Mouse (Mus musculus): ENCODE results near the gene Nxn. TPM values are rescaled to one million over a fixed set of nuclear protein-coding genes. Genes with fewer than 3 reads are reported as not detected.

Gene Nxn
- polyA plus RNA-seq, 1 experiment = 4.8 TPM

- TF ChIP-seq GATA1 (IDR thresholded peaks at IDR 0.05; ENCODE audit: low read length) = no peak
Observed at GRCm38 (mm10) chr11:76311224-76312000, 87.5 kb downstream of the Nxn start.

DNA sequence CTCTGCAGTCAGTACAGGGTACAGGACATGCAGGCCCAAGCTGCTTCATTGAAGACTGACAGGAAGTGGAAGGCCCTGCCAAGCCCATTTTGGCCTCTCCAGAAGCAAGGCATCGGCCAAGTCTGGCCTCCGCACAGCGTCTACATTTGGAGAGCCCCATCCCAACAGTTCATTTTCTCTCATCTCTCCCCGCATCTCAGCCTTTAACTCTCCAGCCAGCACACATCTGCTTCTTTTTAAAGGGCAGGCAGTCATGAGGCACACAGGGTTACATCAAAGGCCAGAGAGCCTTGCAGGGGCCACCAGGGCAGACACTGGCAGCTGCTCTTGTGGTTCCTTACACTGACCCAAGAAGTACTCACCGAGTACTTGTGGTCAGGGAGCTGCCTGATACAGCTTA, 89.1 kb downstream of the Nxn start:
- no peak for TF ChIP-seq GATA1 (IDR thresholded peaks at IDR 0.05; ENCODE audit: low read length)

DNA sequence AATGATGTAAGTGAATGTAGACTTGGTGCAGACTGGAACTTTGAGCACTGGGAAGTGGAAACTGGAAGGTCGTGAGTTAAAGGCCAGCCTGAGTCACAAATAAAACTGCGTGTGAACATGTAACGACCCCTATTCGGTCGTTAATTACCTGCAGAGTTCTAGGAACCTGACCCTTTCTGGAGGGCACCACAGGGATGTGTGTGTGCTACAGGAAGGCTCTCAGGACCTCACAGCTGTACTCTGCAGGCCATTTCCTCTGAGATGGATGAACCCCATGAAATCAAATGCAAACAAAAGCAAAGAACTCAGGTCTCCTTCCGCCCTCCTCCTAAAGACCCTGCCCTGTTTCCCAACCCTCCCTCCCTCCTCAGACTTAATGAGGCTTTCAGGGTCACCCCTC, 89.9 kb downstream of the Nxn start:
- TF ChIP-seq GATA1 (IDR thresholded peaks at IDR 0.05; ENCODE audit: low read length) = no peak

- TF ChIP-seq GATA1 (IDR thresholded peaks at IDR 0.05; ENCODE audit: low read length) = no peak
Observed at GRCm38 (mm10) chr11:76306769-76307168, 92.2 kb downstream of the Nxn start.

- TF ChIP-seq GATA1 (IDR thresholded peaks at IDR 0.05; ENCODE audit: low read length) = no peak
Observed at GRCm38 (mm10) chr11:76305571-76305970, 93.4 kb downstream of the Nxn start.

- no peak for TF ChIP-seq GATA1 (IDR thresholded peaks at IDR 0.05; ENCODE audit: low read length)
Observed at GRCm38 (mm10) chr11:76303368-76303767, 95.6 kb downstream of the Nxn start.

GRCm38 (mm10) chr11:76300862-76301261, 98.1 kb downstream of the Nxn start:
- TF ChIP-seq GATA1 (IDR thresholded peaks at IDR 0.05; ENCODE audit: low read length) = no peak

DNA sequence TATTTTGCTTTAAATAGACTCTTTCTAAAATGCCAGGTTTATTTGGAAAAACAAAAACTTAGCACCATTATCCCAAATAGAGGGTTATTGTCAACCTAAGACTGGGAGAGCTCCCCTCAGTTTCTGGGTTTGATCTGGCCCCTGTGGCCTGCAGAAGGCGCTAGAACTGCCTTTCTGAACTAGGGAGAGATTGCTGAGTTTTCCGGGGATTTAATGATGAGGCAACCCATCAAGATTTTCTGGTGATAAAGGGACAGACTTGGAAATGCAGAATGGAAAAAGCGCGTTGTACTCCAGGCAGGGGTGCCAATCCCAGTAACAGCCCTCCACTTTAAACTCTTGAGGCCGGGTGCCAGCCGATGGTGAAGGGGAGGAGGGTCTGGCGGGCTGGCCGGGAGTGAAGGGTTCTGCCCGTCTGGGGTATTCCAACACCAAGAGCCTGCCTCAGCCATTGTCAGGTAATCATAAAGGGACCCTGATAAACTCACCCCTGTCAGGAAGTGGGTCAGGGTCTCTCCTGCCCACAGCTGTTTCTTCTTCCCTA, 100.4 kb downstream of the Nxn start:
- TF ChIP-seq GATA1 (IDR thresholded peaks at IDR 0.05; ENCODE audit: low read length) = no peak

GRCm38 (mm10) chr11:76297252-76297651, 101.7 kb downstream of the Nxn start:
- no peak for TF ChIP-seq GATA1 (IDR thresholded peaks at IDR 0.05; ENCODE audit: low read length)

DNA sequence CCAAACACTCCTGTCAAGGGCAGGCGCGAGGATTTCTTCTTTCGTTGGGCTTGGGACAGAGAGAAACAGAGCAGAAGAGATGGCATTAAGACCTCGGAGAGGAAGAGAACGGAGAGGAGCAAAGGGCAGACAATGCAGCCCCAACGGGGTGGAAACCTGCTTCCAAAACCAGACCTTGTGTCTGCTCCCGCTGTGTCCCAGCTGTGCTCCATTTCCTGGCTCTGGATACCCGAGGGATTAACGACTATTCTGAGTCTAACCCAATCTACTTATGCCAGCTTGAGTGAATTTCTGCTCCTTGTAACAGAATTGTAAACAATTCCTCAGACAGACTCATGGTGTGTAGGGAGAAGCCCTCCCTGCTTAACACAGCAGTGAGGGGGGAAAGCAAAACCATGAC, 104.1 kb downstream of the Nxn start:
- TF ChIP-seq GATA1 (IDR thresholded peaks at IDR 0.05; ENCODE audit: low read length) = no peak

DNA sequence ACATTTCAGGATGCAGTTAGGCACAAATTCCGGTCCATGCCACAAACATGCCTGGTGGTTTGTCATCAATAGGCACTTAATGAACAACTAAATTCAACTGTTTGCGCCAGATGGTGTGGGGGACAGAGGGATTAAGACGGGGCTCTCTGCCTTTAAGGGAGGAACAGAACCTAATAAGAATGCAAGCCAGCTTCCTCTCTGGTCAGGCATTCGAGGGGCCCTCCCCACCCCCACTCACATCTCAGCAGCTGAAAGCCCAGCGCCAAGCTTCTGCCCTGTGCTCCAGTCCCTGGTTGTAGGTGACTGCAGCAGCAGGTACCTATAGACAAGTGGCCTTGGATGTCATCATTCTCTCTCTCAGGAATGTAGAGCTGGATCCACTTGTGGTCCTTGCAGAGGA, 104.9 kb downstream of the Nxn start:
- no peak for TF ChIP-seq GATA1 (IDR thresholded peaks at IDR 0.05; ENCODE audit: low read length)

DNA sequence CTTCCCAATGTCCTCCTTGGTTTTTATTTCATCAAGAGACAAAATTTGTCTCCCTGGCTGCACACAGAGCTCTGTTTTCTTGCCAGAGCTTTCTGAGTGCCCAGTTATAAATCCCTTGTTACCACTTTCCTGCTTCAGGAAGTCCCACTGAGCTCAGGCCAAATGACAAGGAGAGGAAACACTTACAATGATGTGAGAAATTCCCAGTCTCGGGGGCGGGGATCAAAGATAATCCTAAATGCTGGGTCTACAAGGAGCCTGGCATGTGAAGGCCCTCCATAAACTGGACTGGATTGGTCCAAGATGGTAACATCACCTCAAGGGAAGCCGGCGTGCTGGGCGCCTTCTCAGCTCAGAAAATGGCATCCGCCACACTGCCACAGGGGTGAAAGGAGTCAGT, 106.1 kb downstream of the Nxn start:
- TF ChIP-seq GATA1 (IDR thresholded peaks at IDR 0.05; ENCODE audit: low read length) = no peak

DNA sequence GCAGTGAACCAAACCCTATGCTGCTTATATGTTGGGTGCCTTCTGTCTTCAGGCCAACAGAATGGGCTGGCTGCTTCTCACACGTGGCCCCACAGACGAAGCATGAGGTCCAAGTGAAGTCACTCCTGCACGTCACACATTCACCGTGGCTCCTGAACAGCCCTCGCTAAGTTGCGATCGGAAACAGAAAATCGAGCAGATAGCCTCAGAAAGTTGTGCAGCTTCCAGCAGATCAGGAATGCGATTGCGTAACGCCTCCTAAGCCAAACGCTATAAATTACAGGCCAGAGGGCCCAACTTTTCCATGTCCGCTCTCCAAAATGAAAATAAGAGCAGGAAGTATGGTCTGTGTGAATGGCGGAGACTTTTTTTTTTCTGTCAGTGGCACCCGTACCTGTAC, 106.5 kb downstream of the Nxn start:
- no peak for TF ChIP-seq GATA1 (IDR thresholded peaks at IDR 0.05; ENCODE audit: low read length)

DNA sequence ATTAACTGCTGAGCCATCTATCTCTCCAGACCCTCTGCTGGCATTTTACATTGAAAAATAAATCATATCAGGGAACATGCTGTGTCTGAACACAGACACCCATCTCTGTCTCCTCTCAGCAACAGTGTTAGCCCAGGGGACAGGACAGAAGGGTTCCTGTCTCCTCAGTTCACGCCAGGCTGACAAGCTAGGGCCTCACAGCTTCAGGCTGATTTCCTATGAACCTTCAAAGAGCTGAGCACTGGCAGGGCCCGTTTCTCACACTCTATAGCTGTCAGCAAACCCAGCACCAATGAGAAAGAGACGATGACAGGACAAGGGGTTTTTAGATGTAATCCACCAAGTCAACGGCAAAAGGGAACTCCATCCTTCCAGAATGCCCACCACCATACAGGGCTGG, 107.0 kb downstream of the Nxn start:
- TF ChIP-seq GATA1 (IDR thresholded peaks at IDR 0.05; ENCODE audit: low read length) = no peak

GRCm38 (mm10) chr11:76290367-76290766, 108.6 kb downstream of the Nxn start:
- no peak for TF ChIP-seq GATA1 (IDR thresholded peaks at IDR 0.05; ENCODE audit: low read length)

GRCm38 (mm10) chr11:76288645-76289044, 110.3 kb downstream of the Nxn start:
- TF ChIP-seq GATA1 (IDR thresholded peaks at IDR 0.05; ENCODE audit: low read length) = no peak

- TF ChIP-seq GATA1 (IDR thresholded peaks at IDR 0.05; ENCODE audit: low read length) = no peak
Observed at GRCm38 (mm10) chr11:76287301-76287700, 111.6 kb downstream of the Nxn start.

All from G1E-ER4 (cell line).